Mouse (Mus musculus) 416B (cell line): ENCODE results near the gene Os9.
A peak's percentile ranks its signal among the peaks of the same experiment; 100 is the strongest.

Experiments used
- DNase-seq: peaks from one replicate; pipeline ENCODE4 v3.0.0; 2011; ENCODE audit warnings: low read depth

Gene Os9

GRCm38 (mm10) chr10:127114408-127114807, 6.5 kb downstream of the Os9 start:
- DNase-seq, result no peak

DNA sequence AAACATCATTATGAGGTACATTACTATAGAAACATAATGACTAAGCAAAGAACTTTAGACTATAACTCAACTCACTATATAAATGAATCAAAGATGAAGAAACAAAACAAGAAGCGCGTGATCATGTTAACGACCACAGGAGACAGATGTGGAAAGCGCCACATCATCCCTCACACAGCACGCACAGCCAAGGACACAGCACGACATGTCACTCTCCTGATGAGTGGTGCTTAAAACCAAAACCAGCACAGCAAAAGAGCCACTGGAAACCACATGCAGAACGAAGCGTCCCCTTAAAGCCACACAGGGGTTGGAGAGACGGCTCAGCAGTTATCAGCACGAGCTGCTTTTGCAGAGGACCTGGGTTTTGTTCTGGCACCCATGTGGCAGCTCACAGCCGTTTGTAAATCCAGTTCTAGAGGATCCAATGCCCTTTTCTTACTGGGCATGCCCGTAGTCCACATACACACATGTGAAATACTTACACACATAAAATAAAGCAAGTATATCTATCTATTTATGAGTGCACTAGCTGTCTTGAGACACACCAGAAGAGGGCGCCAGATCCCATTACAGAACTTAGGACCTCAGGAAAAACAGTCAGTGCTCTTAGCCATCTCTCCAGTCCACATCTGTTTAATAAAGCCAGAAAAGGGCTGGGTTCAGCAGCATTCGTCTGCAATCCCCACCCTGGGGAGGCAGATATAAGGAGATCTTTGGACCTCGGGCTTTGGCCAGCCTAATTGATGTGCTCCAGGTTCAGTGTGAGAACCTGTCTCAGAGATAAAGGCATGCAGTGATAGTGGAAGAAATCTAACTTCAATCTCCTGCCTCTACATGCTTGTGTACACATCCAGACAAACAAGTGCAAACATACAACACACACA, 9.7 kb downstream of the Os9 start:
- peak; percentile 82 for DNase-seq

GRCm38 (mm10) chr10:127108262-127108583, 12.7 kb downstream of the Os9 start:
- no peak for DNase-seq

DNA sequence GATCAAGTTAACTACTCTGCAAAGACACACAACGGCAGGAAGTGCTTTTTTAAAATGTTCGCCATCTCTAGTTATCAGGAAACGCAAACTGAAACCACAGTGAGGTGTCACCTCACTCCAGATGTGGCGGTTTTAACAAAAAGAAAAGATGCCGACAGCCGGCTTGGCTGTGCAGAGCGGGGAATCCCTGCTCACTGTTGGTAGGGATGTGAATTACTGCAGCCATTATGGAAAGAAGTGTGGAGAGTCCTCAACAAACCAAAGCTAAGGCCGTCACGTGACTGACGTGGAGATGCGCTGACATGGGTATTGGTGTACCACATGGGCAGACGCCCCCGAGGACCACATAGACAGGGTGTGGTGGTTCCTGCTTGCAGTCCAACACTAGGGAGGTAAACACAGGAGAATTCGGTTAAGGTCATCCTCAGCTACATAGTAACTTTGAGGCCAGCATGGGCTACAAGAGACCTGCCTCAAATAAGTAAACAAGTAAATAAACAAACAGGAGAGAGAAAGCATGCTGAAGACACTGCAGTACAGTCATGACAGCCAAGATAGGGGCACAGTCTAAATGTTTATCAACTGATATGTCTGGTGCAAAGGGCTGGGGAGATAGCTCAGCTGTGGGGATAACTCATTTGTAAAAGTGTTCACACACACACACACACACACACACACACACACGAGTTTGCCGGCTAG, 13.2 kb downstream of the Os9 start:
- peak; percentile 56 for DNase-seq

DNA sequence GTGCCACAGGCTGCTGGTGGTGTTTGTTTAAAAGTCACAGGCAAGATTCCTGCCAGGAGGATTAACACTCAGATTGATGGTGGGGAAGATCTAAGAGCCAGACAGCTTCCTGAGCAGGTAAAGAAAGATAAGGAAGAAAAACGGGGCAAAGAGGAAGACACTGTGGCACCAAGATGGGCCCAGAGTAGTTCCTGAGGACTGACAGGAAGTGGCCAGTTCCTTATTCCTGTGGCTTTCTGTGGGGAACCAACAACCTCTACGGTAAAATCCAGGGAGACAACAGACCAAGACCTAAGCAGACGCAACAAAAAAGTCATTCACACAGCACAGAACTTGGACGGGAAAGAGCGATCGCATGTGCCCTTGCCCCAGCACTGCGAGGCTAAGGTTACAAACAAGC, 17.3 kb downstream of the Os9 start:
- DNase-seq, result peak; percentile 64

DNA sequence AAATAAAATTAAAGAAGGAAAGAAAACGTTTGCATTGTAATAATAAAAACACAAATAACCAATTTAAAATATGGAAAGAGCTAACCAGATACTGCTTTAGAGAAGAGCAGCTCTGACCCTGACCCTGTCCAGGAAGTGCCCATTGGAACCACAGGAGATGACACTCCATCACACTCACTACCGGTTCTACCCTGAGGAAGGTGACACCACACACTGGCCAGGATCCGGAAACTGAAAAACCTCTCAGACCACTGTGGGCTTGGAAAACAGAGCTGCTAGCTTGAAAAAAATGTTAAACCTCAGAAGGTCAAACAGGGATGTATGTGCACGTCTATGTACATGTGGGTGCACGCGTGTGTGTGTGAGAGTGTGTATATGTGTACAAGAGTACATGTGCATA, 19.8 kb downstream of the Os9 start:
- peak; percentile 95 for DNase-seq

GRCm38 (mm10) chr10:127100414-127100813, 20.5 kb downstream of the Os9 start:
- peak; percentile 84 for DNase-seq

GRCm38 (mm10) chr10:127099868-127100267, 21.1 kb downstream of the Os9 start:
- peak; percentile 67 for DNase-seq

DNA sequence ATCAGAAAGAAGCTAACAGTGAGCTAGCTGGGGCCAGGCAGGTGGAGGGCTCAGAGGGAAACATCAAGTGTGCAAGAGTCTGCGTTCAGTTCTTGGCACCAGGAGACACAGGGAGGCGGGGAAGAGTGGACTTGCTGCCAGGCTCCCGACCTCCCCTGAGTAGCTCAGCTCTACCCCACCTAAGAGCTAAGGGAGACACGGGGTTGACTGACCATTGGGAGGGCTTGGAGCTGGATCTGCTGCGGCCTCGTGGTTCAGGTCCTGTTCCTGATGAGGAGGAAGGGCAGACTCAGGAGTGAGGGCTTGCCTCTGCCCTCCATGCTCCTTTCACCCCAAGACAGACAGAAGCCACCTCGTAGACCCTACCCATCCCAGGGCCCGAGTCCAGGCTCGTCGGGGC, 21.7 kb downstream of the Os9 start:
- no peak for DNase-seq

DNA sequence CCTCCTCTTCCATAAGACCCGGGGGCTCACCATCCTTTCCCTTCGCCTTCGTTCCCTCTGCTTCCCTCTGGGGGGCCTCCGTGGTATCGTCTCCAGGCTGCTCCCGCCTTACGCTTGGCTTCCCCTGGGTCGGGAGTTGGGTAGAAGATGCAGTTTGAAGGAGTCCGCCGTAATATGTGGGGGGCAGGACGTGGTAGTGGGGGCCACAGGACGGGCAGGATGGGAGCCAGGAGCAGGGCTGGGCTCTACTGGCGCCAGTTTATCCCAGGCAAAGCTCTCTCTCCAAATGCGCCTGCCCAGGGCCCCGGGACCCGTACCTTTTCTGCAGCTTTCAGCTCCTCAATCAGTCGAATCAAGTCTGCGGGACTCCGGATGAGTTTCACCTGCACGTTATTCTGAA, 22.4 kb downstream of the Os9 start:
- DNase-seq, result no peak

DNA sequence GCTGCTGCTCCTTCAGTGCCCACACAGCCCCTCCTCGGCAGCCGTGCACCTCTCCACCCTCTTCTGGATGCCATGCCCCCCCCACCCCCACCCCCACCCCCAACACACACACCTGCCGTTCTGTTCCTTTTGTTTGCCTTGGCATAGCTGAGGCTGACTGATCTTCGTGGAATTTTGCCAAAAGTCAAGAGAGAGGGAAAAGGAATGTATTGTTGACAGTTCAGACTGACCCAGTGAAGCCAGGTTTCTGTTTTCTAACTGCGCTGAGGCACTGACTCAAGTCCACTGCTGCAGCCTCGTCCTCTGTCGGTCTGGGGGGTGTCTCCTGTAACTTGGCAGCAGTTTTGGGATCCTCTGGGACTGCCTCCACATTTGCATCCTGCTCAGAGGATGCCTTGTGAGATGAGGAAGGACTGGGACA, 26.5 kb downstream of the Os9 start:
- DNase-seq, result no peak

DNA sequence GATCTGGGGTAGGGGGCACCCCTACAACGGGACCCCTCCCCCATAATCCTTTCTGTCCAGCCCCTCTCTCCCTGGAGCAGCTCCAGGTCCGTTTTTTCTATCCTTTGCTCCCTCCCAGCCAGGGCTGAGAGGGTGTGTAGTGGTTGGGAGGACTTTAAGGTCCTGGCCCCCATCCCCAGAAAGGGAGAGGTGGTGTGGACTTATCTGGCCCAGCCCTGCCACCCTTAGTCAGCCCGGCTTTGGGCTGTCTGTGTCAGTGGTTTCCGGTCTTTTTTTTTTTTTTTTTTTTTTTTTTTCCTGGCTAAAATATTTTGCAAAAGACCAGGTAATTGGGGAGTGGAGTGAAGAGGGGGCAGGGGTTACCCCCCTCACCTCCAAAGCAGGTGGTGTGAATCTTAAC, 28.2 kb downstream of the Os9 start:
- peak; percentile 68 for DNase-seq

GRCm38 (mm10) chr10:127091507-127092396, 29.2 kb downstream of the Os9 start:
- no peak for DNase-seq

DNA sequence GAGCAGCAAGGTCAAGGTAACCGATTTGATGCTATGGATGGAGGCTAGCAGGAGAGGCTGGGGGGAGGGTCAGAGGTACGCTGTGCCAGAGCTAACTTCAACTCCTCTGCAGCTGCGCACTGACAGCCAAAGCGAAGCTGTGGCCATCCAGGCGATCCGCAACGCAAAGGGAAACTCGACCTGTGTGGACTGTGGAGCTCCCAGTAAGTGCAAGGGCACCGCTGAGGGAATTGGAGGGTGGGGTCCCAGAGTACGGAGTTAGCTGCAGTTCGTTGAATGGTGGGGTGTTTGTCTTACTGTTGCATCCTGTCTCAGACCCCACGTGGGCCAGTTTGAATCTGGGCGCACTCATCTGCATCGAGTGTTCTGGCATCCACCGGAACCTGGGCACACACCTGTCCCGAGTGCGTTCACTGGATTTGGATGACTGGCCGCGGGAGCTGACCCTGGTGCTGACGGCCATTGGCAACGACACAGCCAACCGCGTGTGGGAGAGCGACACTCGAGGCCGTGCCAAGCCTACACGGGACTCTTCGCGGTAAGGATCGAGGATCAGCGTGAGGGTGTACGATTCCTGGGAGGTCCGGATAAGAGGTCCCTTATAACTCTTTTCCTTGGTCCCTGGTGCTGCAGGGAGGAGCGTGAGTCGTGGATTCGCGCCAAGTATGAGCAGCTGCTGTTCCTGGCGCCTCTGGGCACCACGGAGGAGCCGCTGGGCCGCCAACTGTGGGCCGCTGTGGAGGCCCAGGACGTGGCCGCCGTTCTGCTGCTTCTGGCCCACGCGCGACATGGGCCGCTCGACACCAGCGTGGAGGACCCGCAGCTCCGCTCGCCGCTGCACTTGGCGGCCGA, 30.1 kb downstream of the Os9 start:
- no peak for DNase-seq

- DNase-seq, result no peak
Measured at GRCm38 (mm10) chr10:127085633-127086032, 35.3 kb downstream of the Os9 start.

DNA sequence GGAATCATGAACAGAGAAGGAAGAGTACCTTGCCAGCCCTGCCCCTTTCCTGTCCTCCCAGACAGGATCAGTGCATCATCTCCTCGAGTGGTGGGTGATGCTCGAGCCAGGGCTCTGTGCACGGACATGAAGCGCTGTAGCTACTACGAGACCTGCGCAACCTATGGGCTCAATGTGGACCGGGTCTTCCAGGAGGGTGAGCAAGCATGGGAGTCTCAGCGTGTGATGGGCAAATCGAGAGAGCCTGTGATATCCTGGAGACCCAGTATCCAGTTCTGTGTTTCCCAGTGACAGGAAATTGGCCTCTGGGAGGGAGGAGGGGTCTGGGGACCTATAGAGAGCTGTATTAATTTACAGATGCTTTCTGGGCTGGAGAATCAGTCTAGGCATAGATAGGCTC, 35.9 kb downstream of the Os9 start:
- no peak for DNase-seq

GRCm38 (mm10) chr10:127083915-127084306, 37.0 kb downstream of the Os9 start:
- no peak for DNase-seq

DNA sequence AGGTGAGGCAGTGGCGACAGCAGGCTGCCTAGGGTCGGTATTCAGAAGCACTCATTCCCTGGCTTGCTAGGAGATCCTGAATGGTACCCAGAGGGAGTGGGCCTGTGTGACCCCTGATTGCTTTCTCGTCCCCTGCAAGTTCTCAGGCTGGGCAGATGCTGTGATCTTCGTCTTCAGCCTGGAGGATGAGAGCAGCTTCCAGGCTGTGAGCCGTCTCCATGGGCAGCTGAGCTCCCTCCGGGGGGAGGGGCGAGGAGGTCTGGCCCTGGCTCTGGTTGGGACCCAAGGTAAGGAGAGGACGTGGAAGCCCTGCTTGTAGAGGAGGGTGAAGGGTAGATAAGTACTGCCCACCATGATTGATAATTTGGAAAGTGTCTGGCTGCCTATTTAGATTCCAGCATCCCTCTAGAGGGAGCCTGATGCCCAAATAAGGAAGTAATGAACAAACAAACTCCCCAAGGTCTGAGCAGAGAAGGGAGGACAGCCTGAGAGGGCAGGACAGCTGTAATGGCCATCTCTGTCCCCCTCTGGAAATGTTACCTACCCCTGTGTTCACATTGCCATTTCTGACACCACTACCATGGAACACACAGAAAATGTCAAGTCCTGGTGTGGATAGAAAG, 37.5 kb downstream of the Os9 start:
- DNase-seq, result no peak

DNA sequence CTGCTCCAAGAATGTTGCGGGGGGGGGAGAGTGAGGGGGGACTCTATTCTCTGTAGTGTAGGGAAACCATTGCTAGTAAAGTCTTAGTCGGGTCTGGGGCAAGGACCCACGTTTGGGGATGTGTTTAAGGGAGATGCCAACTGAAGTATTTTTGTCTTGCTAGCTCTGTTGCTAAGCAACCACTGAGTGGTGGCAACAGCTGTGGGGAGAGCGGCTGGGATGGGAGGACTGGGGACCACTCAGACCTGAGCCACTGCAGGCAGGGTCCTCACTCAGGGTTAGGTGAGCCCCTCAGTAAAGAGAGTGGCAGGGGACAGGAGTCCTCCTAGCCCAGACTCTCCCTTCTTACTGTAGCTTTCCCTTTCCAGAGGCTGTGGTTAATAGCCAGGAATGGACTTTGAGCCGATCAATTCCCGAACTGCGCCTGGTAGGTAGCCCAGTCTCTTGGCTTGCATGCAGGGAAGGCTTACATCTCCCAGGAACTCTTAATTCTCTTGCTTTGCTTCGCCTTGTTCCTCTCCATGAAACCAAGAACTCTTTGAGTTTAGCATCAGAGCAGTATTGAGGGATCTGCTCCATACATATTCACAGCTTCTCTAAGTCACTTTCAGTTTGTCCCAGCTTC, 38.8 kb downstream of the Os9 start:
- no peak for DNase-seq

GRCm38 (mm10) chr10:127080901-127081780, 39.8 kb downstream of the Os9 start:
- no peak for DNase-seq
